Mouse (Mus musculus) gastrocnemius, postnatal 36 days (tissue): ENCODE measurements around the gene Krt39. TPM values are rescaled to one million over a fixed set of nuclear protein-coding genes. Genes with fewer than 3 reads are reported as not detected.

Experiments
- DNase-seq, 2 experiments: peaks; one replicate each; pipeline ENCODE4 v3.0.0; 2022
- intact Hi-C: fragments of 180-260 bp; cut with DNase I; formaldehyde crosslinking; loops from one replicate; pipeline ENCODE4 v1.15.1; 2025
- long read RNA-seq, 2 experiments: library from polyadenylated mRNA; stranded (forward); transcript quantifications; one replicate each; pipeline ENCODE4 v2.0.0; 2021
- total RNA-seq, 2 experiments: library from RNA; stranded (reverse); gene quantifications; 2 replicates each; pipeline ENCODE4 v1.2.3; 2021

Krt39 gene
- total RNA-seq, result not detected
- long read RNA-seq, experiment 1, result 0 reads
- long read RNA-seq, experiment 2, result 0 reads

DNA sequence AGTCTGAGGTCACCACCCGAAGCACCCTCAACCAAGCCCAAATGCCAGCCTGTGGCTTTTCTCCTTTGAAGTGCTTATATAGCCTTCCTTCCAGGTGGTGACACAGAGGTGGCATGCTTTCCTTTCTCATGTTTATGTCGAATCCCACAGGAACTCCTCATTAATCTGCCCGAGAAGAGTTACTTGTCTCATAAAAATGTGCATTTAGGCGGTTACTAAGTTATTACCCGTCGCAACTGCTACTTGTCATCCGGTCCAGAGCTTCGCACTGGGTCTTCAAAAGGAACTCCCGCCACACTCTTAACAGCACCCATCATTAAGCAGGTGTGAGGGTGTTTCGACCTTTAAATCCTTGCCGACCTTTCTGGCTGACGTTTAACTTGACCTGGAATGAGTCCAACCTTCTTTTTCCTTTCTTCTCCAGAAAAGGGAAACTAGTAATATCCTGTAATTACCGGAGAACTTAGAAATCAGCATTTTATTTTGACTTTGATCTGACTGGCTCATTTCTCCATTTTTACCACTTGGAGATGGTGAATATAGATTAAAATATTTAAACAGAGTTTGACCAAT lies at the start of gene Krt39:
Gene Krt39 (minus strand): TSS at position 51 of the 573 bp plus-strand sequence.
- intact Hi-C loops, result no loop called here
- no peak for DNase-seq

DNA sequence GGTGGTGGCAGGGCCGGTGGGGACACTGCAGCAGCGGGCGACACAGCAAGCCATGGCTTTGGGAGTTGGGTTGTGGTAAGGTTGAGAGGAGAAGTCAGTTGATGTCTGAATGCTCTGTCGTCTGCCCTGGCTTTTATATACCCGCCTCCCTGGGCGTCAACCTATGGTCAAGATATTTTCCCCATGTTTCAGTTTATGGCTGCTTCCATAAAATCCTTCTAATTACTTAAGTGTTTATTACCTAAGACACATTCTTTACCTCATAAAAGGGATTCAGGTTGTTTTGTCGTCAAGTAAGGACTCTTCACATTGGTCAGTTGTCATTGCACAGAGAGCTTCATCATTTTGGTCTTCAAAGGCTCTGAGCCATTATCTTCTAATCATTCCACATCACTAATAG lies 45.4 kb upstream of the Krt39 start, which contains the start of gene Krtap3-1:
Gene Krtap3-1 (minus strand): TSS at position 101 of the 400 bp plus-strand sequence.
- DNase-seq, result no peak
- intact Hi-C loops, result no loop called here

GRCm38 (mm10) chr11:99562580-99562979 lies 41.4 kb upstream of the Krt39 start:
- intact Hi-C loops, result no loop called here
- no peak for DNase-seq

DNA sequence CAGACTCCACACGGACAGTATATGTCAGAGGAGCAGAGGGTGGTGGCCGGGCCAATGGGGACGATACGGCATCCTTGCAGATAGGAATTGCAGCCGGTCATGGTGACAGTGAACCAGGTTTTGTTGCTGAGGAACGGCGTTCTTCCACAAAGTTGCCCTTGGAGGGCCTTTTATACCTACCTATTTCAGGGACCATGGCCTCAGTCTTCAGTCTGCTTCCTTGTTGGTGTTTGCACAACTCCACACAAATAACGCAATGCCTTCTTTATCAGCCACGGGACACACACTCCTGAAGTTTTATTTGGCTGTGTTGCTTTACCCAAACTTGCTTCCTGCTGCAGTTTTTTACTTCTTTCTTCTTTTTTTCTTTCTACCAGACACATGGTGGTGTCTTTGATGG lies 38.2 kb upstream of the Krt39 start, which contains the start of gene Gm11939:
Gene Gm11939 (minus strand): TSS at position 101 of the 400 bp plus-strand sequence.
- DNase-seq, result no peak
- intact Hi-C loops, result no loop called here

DNA sequence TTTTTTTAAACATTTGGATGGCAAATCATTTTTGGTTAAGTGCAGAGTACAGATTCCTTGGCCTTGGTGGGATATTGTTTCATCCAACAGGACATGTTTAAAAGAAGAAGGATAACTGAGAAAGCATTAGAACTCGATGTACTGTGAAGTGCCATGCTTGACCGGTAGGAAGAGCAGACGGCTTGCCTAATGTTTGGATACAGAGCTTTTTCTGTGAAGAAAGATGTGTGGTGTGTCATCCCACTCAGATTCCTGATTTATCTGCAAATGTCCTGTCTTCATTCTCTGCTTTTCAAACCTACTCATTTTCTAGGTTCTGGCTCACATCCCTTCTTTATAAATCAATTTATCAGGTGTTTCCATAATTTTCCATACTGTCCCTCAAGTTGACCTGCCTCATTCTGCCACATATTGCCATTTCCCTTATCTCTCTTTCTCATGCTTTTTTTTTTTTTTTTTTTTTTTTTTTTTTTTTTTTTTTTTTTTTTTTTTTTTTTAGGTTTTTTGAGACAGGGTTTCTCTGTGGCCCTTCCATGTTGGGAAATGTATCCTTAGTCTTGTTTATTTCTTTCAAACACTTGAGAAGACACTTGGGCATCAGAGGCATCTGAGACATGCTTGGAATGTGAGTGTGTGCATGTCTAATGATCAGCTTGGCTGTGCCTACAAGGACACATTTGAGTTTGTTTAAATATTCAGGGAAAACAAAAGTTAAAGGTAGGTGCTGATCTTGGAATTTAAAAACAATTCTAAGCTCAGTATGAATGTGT lies 37.0 kb upstream of the Krt39 start:
- no peak for DNase-seq
- intact Hi-C loops, result no loop called here

GRCm38 (mm10) chr11:99556753-99557152 lies 35.6 kb upstream of the Krt39 start, which contains the start of gene Krtap3-2:
Gene Krtap3-2 (minus strand): TSS chr11:99556853.
- intact Hi-C loops, result no loop called here
- no peak for DNase-seq

- intact Hi-C loops, result no loop called here
- DNase-seq, result no peak
Measured at GRCm38 (mm10) chr11:99556195-99556594, 35.1 kb upstream of the Krt39 start.

- intact Hi-C loops, result no loop called here
- no peak for DNase-seq
Measured at GRCm38 (mm10) chr11:99550765-99551164, 29.6 kb upstream of the Krt39 start, which contains the start of gene Krtap3-3. Gene Krtap3-3 (minus strand): TSS chr11:99550865.

DNA sequence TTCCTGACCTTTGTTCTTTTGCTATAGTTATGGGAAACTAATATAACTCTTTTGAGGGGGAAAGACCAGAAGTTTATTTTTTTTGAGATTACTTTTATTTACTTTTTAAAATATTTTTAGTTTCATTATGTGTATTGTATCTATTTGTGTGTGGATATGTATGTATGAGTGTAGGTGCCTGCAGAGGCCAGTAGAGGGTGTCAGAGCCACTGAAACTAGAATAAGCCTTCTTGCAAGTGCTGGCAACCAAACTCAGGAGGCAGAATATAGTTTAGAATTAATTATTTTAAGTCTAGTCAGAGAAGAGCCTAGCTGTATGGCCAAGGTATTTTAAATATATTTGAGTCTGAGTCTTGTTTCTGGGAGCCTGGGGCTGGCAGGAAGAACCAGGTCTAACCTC lies 26.8 kb upstream of the Krt39 start:
- intact Hi-C loops, result no loop called here
- DNase-seq, result no peak

DNA sequence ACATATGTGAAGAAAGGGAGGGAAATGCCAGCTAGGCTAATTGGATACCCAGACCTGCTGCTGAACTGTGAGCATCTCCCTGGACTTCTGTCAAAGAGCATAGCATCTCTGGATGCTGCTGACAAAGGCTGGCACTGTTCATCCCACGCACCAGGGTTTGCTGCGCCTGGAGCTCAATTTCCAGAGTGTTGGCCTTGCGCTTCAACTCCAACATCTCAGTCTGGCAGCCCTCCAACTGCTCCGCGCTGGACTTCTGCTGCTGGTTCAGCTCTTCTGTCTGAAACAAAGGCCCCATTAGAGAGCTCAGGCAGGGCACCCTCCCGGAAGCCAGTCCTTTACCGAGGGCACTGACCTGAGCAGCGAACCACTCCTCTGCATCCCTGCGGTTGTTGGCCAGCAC lies 18.6 kb upstream of the Krt39 start:
- no peak for DNase-seq
- intact Hi-C loops, result no loop called here

DNA sequence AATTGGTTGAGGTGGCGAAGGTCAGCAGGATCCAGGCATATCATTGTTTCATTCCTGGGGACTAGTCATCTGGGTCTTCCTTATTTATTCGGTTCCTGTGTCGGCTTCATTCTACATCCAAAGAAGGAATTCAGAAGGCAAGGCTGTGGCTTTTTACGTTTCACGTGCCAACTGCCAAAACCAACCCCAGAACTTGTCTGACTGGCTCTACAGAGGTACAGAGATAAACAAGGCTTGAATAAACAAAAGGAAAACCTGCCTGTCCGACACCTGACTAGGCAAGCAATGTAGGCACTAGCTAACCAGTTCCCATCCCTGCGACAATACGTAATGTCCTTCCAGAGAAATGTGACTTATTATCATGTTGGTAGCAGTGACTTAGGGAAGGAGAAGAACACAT lies 7.0 kb downstream of the Krt39 start:
- intact Hi-C loops, result no loop called here
- DNase-seq, result no peak

DNA sequence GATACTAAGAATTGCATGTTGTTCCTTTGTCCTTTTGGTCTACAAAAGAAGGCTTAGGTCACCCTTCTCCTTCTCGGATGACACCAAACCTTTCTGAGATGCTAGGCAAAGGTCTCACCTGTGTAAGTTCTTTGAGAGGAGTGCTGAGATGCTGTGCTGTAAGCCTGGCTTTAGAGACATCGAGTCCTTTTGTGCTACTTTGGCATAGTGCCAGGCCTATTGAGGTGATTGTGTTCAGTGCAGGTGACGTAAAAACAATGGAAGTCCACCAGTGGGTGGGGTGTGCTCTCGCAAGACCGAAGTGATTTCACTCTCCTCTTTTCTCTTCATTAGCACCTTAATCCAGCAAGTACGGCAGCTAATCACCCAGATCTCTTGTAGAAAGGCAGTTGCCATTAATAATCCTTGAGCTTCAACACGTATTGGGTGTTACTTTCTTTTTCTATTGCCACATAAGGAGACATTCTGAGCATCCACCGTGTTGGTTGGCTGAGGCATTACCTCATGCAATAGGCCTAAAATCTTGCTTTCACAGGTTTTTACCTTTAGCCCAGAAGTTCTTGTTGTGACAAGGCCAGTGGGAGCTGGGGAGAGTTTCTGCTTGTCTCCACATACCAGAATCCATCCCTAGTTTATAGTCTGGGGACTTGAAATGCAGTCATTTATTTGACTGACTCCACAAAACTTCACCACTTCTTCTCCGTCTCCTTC lies 20.9 kb downstream of the Krt39 start:
- intact Hi-C loops, result no loop called here
- no peak for DNase-seq

DNA sequence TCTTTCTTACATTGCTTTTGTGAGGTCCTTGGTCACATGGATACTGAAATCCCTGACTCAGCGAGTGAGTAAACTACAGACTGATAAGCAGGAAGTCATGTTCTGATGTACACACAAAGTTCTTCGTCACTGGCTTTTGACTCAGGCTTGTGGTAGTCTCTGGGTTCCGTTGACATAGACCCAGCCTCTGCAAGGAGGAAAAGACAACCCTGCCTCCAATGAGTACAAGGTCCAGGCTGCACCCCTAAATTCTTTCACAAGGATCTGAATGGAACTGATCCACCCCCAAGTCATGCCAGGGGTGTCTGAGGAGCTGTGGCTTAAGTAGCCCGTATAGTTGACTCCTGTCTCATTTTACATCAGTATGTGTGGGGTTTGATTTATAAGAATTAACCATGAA lies 24.7 kb downstream of the Krt39 start:
- intact Hi-C loops, result no loop called here
- DNase-seq, result no peak

- intact Hi-C loops, result no loop called here
- no peak for DNase-seq
Measured at GRCm38 (mm10) chr11:99494741-99495140, 26.4 kb downstream of the Krt39 start.

- no peak for DNase-seq
- intact Hi-C loops, result no loop called here
Measured at GRCm38 (mm10) chr11:99493574-99493850, 27.6 kb downstream of the Krt39 start.

- no peak for DNase-seq
- intact Hi-C loops, result no loop called here
Measured at GRCm38 (mm10) chr11:99492733-99493573, 28.2 kb downstream of the Krt39 start, which contains the start of gene Krt23. Gene Krt23 (minus strand): TSS chr11:99493137.

DNA sequence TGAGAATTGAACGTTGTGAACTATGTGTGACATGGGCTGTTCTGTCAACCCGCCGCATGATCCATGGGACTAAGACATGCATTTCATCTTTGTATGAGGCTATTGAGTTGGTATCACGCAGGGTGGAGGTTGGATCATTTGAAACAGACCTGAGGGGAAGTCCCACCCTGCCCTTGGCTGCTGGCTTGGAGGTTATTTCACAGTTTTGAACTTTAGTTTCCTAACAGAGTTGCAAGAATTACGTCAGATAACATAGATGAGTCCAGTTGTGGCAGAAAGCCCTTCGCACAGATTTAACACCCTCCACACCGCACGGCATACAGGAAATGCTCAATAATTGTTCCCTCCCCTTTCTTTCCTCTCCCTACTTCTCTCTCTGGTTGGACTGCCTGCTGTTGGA lies 30.1 kb downstream of the Krt39 start:
- intact Hi-C loops, result no loop called here
- no peak for DNase-seq

DNA sequence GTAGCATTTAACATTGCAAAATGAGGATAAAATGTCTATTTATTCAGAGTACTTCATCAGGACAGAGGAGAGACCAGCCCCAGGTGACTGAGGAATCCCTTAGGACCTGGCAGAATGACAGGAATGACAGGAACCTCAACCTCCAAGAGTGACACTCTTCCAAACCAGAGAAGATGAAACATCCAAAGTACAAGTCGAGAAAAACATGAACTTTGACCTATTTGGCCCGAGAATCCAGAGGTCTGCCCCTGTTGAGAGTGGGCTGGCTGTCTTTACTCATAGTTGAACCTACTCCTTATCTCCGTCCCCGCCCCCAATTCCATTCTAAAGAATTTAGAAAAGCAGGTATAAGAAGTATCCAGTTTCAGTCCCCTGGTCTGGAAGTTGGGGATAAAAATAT lies 30.5 kb downstream of the Krt39 start:
- DNase-seq, result no peak
- intact Hi-C loops, result no loop called here

DNA sequence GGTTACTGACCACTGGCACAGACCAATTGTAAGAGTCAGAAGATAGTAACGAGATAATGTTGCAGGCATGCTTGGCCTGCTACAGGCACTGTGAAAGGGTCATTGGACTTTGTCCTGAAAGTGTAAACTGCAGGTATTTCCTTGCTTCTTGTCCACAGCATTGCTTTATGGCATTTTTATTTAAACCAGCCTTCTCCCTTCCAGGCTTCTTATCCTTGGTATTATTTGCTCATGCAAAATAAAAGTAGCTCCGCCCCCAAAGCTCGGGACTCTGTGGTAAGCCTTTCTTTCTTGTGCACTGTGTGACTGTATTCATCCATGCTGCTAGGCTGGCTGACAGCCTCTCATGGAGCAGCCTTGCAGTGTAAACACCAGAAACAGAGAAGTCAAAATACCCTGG lies 31.9 kb downstream of the Krt39 start:
- intact Hi-C loops, result no loop called here

GRCm38 (mm10) chr11:99474981-99475380 lies 46.2 kb downstream of the Krt39 start:
- DNase-seq, result no peak
- intact Hi-C loops, result no loop called here

More for the DNA sequence above, 31.9 kb downstream of the Krt39 start:
- DNase-seq, result no peak

- intact Hi-C loops, result no loop called here
Measured at GRCm38 (mm10) chr11:99473433-99473832, 47.7 kb downstream of the Krt39 start.

More at GRCm38 (mm10) chr11:99473433-99473832, 47.7 kb downstream of the Krt39 start:
- no peak for DNase-seq
